Mouse (Mus musculus): Measurements from ENCODE around the gene Pde6c. TPM values are rescaled to one million over a fixed set of nuclear protein-coding genes. Genes with fewer than 3 reads are reported as not detected.

Gene Pde6c
- not detected for total RNA-seq (2018; cell fraction: chromatin; rRNA removed)
- total RNA-seq (2018; cell fraction: cytosol; rRNA removed) = not detected
- not detected for total RNA-seq (2018; cell fraction: nucleus; rRNA removed)
- polyA plus RNA-seq (2018) = not detected in 3 replicates

DNA sequence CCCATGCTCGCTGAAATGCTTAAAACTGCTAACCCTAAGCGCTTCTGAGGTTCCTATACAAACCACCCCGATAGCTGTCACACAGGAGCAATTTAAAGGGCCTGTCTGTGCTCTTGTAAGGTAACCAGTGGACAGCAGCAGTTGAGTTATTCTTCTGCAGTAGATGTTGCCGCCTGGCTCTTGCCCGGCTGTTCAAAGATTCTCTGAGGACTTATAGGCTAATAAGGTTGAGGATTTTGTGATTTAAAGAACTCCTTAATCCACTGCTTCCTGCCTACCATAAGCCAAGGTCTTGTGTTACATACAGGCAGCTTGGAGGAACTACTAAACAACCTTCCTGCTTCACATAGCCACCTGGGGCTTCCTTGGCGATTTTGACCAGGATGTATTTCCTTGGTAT, at the start of gene Pde6c:
Gene Pde6c (plus strand): TSS at position 301 of the 400 bp plus-strand sequence.
- WGBS (ENCODE audit: missing documents) = 84% methylated on average over 6 of the region's 6 CpGs
- H3K79me2 ChIP-seq (ENCODE audit: inconsistent target) = no peaks in the 10 kb centered on the region
- no peak within 1 kb of the TSS for H3K4me3 ChIP-seq (ENCODE audit: inconsistent target)
- H3K27ac ChIP-seq = no peak within 1 kb of the TSS
- H3K36me3 ChIP-seq (ENCODE audit: inconsistent target) = no peaks in the 10 kb centered on the region

DNA sequence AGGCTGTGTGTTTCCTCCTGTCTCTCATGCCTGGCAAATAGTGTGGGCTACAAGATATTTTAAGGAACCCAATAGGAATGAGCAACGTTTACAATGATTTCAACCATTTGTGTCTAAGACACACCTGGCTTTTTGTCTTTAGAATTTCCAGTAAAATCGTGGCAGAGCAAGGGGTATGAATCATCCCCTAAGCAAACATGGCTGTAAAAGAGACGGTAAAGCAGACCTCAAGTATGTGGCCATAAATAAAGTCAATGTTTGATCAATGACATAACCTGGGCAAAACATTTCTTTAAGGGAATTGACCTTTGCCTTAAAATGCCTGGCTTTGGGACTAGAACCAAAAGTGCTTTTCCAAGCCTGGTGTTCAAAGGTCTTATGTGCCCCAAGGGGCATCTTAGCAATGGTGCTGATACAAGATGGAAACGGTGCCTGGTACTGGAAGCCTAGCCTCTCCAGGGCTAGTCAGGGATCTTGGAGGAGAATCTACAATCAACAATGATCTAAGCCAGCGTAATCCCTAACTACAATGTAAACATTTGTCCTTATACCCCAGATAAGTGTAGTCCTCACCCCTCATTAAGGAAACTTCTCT, 49.6 kb upstream of the Pde6c start:
- no peak overlapping the region for H3K4me3 ChIP-seq (ENCODE audit: inconsistent target)
- no peaks in the 10 kb centered on the region for H3K36me3 ChIP-seq (ENCODE audit: inconsistent target)
- H3K79me2 ChIP-seq (ENCODE audit: inconsistent target) = no peaks in the 10 kb centered on the region
- no peak overlapping the region for H3K27ac ChIP-seq
- 59% methylated on average over 5 of the region's 5 CpGs for WGBS (ENCODE audit: missing documents)

DNA sequence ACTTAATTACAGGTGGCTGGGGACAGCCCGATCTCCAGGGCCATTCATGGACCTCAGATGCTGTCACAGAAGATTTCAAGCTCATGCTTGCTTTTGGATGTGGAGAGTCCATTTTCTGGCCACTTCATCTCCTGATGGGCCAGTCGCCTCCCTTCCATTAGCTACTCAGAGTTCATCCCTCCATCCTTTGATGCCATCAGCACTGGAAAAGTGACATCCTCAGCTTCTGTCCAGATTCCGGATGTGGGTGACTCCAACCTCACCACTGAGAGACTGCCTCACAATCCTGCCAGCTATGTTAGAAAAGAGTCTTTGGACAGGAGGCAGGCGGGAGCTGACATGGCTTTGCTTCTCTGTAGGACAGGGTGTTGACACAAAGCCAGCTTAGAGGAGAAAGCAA, 46.7 kb upstream of the Pde6c start:
- H3K27ac ChIP-seq = no peak overlapping the region
- WGBS (ENCODE audit: missing documents) = 87% methylated on average over 4 of the region's 4 CpGs
- no peak overlapping the region for H3K4me3 ChIP-seq (ENCODE audit: inconsistent target)
- H3K79me2 ChIP-seq (ENCODE audit: inconsistent target) = no peaks in the 10 kb centered on the region
- no peaks in the 10 kb centered on the region for H3K36me3 ChIP-seq (ENCODE audit: inconsistent target)

DNA sequence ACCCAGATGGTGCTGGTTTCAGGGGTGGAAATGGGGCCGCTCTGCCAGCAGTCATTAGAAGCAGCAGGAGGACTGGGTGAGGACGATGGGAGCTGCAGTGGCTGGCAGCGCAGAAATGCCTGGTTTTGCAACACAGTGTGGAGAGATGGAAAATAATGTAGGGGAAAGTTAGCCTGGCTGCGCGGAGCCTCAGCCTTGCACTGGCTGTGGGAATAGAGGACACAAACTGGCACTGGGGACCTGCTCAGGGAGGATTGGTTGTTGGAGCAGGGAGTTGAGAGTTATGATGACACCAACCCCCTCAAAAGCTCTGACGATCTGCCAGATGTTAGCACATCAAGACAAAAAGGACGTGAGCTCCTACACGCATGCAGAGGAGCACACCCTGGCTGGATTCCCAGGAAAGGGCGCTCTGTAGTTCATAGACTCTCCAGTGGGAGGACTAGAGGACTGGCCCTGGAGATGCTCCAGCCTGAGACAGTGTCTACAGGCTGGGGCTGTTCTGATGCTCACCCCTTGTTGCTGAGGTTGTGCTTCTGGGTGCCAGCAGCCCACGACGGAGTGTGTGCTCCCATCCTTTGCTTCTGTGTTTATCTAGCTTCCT, 45.5 kb upstream of the Pde6c start:
- H3K36me3 ChIP-seq (ENCODE audit: inconsistent target) = no peaks in the 10 kb centered on the region
- WGBS (ENCODE audit: missing documents) = 65% methylated on average over 11 of the region's 11 CpGs
- no peak overlapping the region for H3K27ac ChIP-seq
- no peaks in the 10 kb centered on the region for H3K79me2 ChIP-seq (ENCODE audit: inconsistent target)
- H3K4me3 ChIP-seq (ENCODE audit: inconsistent target) = no peak overlapping the region

- Histone ChIP-seq H3K36me3 (ENCODE audit: inconsistent target) (no peaks in the 10 kb centered on the region), H3K27ac (no peak overlapping the region), H3K4me3 (ENCODE audit: inconsistent target) (no peak overlapping the region), H3K79me2 (ENCODE audit: inconsistent target) (no peaks in the 10 kb centered on the region)
- 88% methylated on average over 8 of the region's 8 CpGs for WGBS (ENCODE audit: missing documents)
Measured at GRCm38 (mm10) chr19:38089358-38089757, 43.2 kb upstream of the Pde6c start.

DNA sequence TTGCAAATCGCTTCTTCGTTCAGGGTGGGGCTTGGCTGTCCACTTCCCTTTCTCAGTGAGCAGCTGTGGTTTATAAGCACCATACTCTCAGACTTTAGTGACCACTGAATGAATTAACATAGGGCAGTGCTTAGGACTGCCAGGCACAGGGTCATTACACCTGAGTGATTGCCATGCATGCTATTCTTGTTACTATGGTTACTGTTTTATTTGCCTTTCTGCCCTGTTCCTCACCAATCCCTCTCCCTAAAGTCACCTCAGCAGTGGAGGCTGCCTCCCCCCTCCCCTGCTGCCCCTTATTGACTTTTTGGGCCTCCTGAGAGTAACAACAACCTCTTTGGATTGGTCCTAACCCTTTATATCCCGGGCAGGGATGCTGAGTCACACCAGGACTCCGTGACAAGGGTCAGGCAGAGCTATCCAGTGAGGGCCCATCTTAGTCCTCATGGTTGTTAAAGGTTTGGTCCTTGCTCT, 41.0 kb upstream of the Pde6c start:
- 44% methylated on average over 4 of the region's 4 CpGs for WGBS (ENCODE audit: missing documents)
- no peaks in the 10 kb centered on the region for H3K79me2 ChIP-seq (ENCODE audit: inconsistent target)
- H3K36me3 ChIP-seq (ENCODE audit: inconsistent target) = no peaks in the 10 kb centered on the region
- H3K27ac ChIP-seq = no peak overlapping the region
- no peak overlapping the region for H3K4me3 ChIP-seq (ENCODE audit: inconsistent target)

GRCm38 (mm10) chr19:38096231-38096630, 36.4 kb upstream of the Pde6c start:
- no peaks in the 10 kb centered on the region for H3K36me3 ChIP-seq (ENCODE audit: inconsistent target)
- H3K4me3 ChIP-seq (ENCODE audit: inconsistent target) = no peak overlapping the region
- no peaks in the 10 kb centered on the region for H3K79me2 ChIP-seq (ENCODE audit: inconsistent target)
- H3K27ac ChIP-seq = no peak overlapping the region
- 32% methylated on average over 4 of the region's 4 CpGs for WGBS (ENCODE audit: missing documents)

GRCm38 (mm10) chr19:38096858-38097758, 35.5 kb upstream of the Pde6c start, which contains the start of gene Ffar4:
Ffar4 (plus strand) TSS chr19:38097071.
- Histone ChIP-seq H3K79me2 (ENCODE audit: inconsistent target) (no peaks in the 10 kb centered on the region), H3K27ac (no peak within 1 kb of the TSS), H3K36me3 (ENCODE audit: inconsistent target) (no peaks in the 10 kb centered on the region), H3K4me3 (ENCODE audit: inconsistent target) (no peak within 1 kb of the TSS)
- 1% methylated on average over 70 of the region's 77 CpGs for WGBS (ENCODE audit: missing documents)

DNA sequence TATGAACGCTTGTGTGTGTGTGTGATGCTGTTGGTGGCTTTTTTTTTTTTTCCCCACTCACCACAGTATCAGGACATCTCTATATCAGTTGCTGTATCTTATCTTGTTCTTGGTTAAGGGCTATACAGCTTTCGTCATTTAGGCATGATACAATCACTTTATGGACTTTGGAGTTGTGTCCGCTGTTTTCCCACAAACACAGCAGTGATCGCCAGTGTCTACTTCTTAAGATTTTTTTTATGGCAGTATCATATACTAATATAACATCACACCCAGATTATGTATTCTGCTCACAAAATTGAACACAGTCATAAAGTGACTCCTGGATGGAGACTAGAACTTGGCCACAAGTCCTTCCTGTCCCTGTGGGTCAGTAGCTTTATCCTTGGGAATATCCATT, 24.7 kb upstream of the Pde6c start:
- 95% methylated on average over 4 of the region's 4 CpGs for WGBS (ENCODE audit: missing documents)
- no peaks in the 10 kb centered on the region for H3K36me3 ChIP-seq (ENCODE audit: inconsistent target)
- no peak overlapping the region for H3K27ac ChIP-seq
- no peak overlapping the region for H3K4me3 ChIP-seq (ENCODE audit: inconsistent target)
- no peaks in the 10 kb centered on the region for H3K79me2 ChIP-seq (ENCODE audit: inconsistent target)

GRCm38 (mm10) chr19:38109506-38110242, 22.9 kb upstream of the Pde6c start:
- no peaks in the 10 kb centered on the region for H3K36me3 ChIP-seq (ENCODE audit: inconsistent target)
- H3K4me3 ChIP-seq (ENCODE audit: inconsistent target) = no peak overlapping the region
- no peak overlapping the region for H3K27ac ChIP-seq
- WGBS (ENCODE audit: missing documents) = 77% methylated on average over 14 of the region's 15 CpGs
- H3K79me2 ChIP-seq (ENCODE audit: inconsistent target) = no peaks in the 10 kb centered on the region

DNA sequence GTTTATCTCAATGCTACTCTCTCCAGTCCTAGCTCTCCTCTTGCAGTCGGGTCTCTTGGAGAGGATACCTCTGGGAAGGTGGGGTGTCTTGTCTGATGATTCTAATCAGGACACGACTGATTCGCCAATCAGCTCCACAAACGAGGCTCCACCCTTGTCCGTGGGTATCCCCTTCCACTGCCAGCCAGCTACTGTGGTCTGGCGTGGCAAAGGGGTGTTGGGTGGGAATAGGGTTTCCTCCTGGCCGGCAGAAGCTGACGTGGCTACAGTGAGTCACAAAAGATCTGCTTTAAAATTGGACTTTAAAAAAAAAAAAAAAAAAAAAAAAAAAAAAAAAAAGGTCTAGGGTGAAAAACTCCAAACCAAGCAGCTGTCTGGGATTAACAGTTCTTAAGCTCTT, 21.5 kb upstream of the Pde6c start:
- no peak overlapping the region for H3K4me3 ChIP-seq (ENCODE audit: inconsistent target)
- H3K27ac ChIP-seq = no peak overlapping the region
- WGBS (ENCODE audit: missing documents) = 84% methylated on average over 6 of the region's 8 CpGs
- H3K79me2 ChIP-seq (ENCODE audit: inconsistent target) = no peaks in the 10 kb centered on the region
- H3K36me3 ChIP-seq (ENCODE audit: inconsistent target) = no peaks in the 10 kb centered on the region

DNA sequence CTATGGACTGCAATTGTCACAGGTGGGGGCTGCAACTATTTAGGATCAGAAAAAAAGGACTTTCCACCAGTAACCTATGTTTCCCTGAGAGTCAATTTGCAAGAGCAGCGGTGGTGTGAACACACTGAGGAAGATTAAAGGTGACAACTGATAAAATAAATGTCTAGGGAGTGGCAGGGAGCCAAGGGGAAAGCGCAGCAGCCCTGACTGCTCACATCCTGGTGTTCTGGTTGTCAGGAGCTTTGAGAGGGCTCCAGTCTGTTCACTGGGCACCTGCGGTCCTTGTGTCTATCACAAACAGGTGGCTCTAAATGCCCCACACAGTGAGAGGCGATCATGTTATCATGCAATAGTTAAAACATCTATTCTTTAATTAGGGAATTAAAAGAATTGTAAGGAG, 20.0 kb upstream of the Pde6c start:
- Histone ChIP-seq H3K4me3 (ENCODE audit: inconsistent target) (no peak overlapping the region), H3K27ac (no peak overlapping the region), H3K79me2 (ENCODE audit: inconsistent target) (no peaks in the 10 kb centered on the region), H3K36me3 (ENCODE audit: inconsistent target) (no peaks in the 10 kb centered on the region)
- 75% methylated on average over 4 of the region's 4 CpGs for WGBS (ENCODE audit: missing documents)

DNA sequence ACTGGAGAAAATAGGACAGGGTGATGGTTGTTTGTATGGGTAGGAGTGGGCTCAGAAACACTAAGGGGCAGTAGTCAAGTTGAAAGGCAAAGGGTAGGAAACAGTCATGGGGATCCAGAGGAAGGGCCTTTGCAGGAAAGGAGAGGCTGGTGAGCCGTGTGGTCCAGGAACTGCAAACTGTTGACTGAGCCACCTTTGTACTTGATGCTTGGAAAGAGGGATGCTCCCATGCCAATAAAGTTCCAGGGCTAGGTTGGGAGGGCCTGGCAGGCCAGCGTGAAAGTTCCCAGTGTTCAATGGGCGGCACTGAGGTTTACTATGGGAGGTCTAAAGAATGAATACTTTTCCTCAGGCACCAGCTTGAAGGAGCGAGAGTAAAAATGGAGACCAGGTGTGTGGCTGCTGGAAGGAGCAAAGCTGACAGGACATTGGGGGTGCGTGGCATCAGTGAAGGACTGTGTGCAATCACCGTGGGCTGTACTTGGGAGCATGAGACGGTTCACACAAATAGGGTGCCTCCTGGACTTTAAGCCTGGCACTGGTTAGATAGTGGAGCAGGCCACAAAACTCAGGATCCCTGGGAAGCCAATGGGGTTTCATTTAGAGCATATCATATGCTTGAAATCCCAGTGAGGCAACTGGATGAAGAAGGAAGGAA, 17.6 kb upstream of the Pde6c start:
- WGBS (ENCODE audit: missing documents) = 89% methylated on average over 7 of the region's 7 CpGs
- H3K4me3 ChIP-seq (ENCODE audit: inconsistent target) = no peak overlapping the region
- no peak overlapping the region for H3K27ac ChIP-seq
- H3K36me3 ChIP-seq (ENCODE audit: inconsistent target) = no peaks in the 10 kb centered on the region
- H3K79me2 ChIP-seq (ENCODE audit: inconsistent target) = no peaks in the 10 kb centered on the region

Data from macrophage (primary cell).